Mouse (Mus musculus): ENCODE measurements around the gene Cmpk2. TPM values are rescaled to one million over a fixed set of nuclear protein-coding genes. Genes with fewer than 3 reads are reported as not detected.
A peak's percentile ranks its signal among the peaks of the same experiment; 100 is the strongest.
"Not testable (repeated sequence)": the region's sequence is repeated elsewhere in the genome, so short reads cannot be mapped to it uniquely, and the experiment has no call there.

The Cmpk2 gene
- polyA plus RNA-seq, 1 experiment from 2014 or later, result 9.1 TPM

GRCm38 (mm10) chr12:26454682-26455081, 14.3 kb upstream of the Cmpk2 start:
- no peak overlapping the region for H3K4me2 ChIP-seq (replicated peaks)
- H3K36me3 ChIP-seq, result no peaks in the 10 kb centered on the region

GRCm38 (mm10) chr12:26456028-26456698, 12.8 kb upstream of the Cmpk2 start, which contains the start of gene Rsad2:
Rsad2 (minus strand) TSS chr12:26456452.
- Histone ChIP-seq H3K27ac (no peak within 1 kb of the TSS), H3K9ac (no peak within 1 kb of the TSS), H3K4me3 (no peak within 1 kb of the TSS), H3K36me3 (no peaks in the 10 kb centered on the region), H3K4me2 (replicated peaks) (peak within 1 kb of the TSS; percentile 33), H3K9me3 (no peaks in the 10 kb centered on the region), H3K4me1 (peaks cover 9% of the 10 kb centered on the region; the same call in 1 of the 2 replicates), H3K27me3 (replicated peaks) (no peaks in the 10 kb centered on the region)
- peak; percentile 71 for ATAC-seq (ENCODE audit: low FRiP score, low read depth)
- WGBS, result 53% methylated on average over 13 of the region's 13 CpGs

More at GRCm38 (mm10) chr12:26454682-26455081, 14.3 kb upstream of the Cmpk2 start:
- WGBS, result 66% methylated on average over 5 of the region's 5 CpGs
- Histone ChIP-seq H3K4me3 (no peak overlapping the region), H3K9me3 (no peaks in the 10 kb centered on the region), H3K4me1 (peaks cover 9% of the 10 kb centered on the region; the same call in 1 of the 2 replicates), H3K27me3 (replicated peaks) (no peaks in the 10 kb centered on the region), H3K9ac (no peak overlapping the region), H3K27ac (no peak overlapping the region)
- no peak for ATAC-seq (ENCODE audit: low FRiP score, low read depth)

- no peak overlapping the region for H3K9ac ChIP-seq
- H3K4me3 ChIP-seq, result no peak overlapping the region
- ATAC-seq (ENCODE audit: low FRiP score, low read depth), result no peak
- no peak overlapping the region for H3K4me2 ChIP-seq (replicated peaks)
- H3K36me3 ChIP-seq, result no peaks in the 10 kb centered on the region
- no peaks in the 10 kb centered on the region for H3K9me3 ChIP-seq
- H3K4me1 ChIP-seq, result peaks cover 9% of the 10 kb centered on the region; the same call in 1 of the 2 replicates
- no peaks in the 10 kb centered on the region for H3K27me3 ChIP-seq (replicated peaks)
- H3K27ac ChIP-seq, result no peak overlapping the region
- WGBS, result 74% methylated on average over 2 of the region's 2 CpGs
Measured at GRCm38 (mm10) chr12:26460091-26460490, 8.9 kb upstream of the Cmpk2 start.

GRCm38 (mm10) chr12:26465600-26465999, 3.4 kb upstream of the Cmpk2 start:
- no peaks in the 10 kb centered on the region for H3K36me3 ChIP-seq
- ATAC-seq (ENCODE audit: low FRiP score, low read depth), result no peak
- peaks cover 17% of the 10 kb centered on the region for H3K4me1 ChIP-seq
- 62% methylated on average over 5 of the region's 5 CpGs for WGBS
- no peaks in the 10 kb centered on the region for H3K9me3 ChIP-seq
- no peak overlapping the region for H3K27ac ChIP-seq
- H3K4me3 ChIP-seq, result no peak overlapping the region
- no peaks in the 10 kb centered on the region for H3K27me3 ChIP-seq (replicated peaks)
- H3K9ac ChIP-seq, result no peak overlapping the region
- no peak overlapping the region for H3K4me2 ChIP-seq (replicated peaks)

- Histone ChIP-seq H3K4me2 (replicated peaks) (peak overlapping the region; percentile 98), H3K36me3 (no peaks in the 10 kb centered on the region), H3K27ac (0 out of 2 replicates have a peak overlapping the region, but pooled peaks have one; percentile 80), H3K9ac (peak overlapping the region; percentile 85), H3K4me1 (peaks cover 23% of the 10 kb centered on the region), H3K27me3 (replicated peaks) (no peaks in the 10 kb centered on the region), H3K9me3 (no peaks in the 10 kb centered on the region), H3K4me3 (peak overlapping the region; percentile 65)
- no peak for ATAC-seq (ENCODE audit: low FRiP score, low read depth)
- 30% methylated on average over 6 of the region's 6 CpGs for WGBS
Measured at GRCm38 (mm10) chr12:26470042-26470409, 1.0 kb downstream of the Cmpk2 start.

- Histone ChIP-seq H3K27me3 (replicated peaks) (no peaks in the 10 kb centered on the region), H3K4me2 (replicated peaks) (peak overlapping the region; percentile 98; the same call in 1 of the 2 replicates), H3K36me3 (no peaks in the 10 kb centered on the region), H3K4me1 (peaks cover 23% of the 10 kb centered on the region), H3K9me3 (no peaks in the 10 kb centered on the region), H3K4me3 (no peak overlapping the region), H3K27ac (no peak overlapping the region), H3K9ac (no peak overlapping the region)
- no peak for ATAC-seq (ENCODE audit: low FRiP score, low read depth)
- 68% methylated on average over 3 of the region's 3 CpGs for WGBS
Measured at GRCm38 (mm10) chr12:26471376-26471775, 2.4 kb downstream of the Cmpk2 start.

- Histone ChIP-seq H3K4me2 (replicated peaks) (no peak overlapping the region), H3K9me3 (no peaks in the 10 kb centered on the region), H3K4me1 (peaks cover 23% of the 10 kb centered on the region), H3K27ac (no peak overlapping the region), H3K36me3 (no peaks in the 10 kb centered on the region), H3K4me3 (no peak overlapping the region), H3K27me3 (replicated peaks) (no peaks in the 10 kb centered on the region), H3K9ac (no peak overlapping the region)
- ATAC-seq (ENCODE audit: low FRiP score, low read depth), result no peak
- 88% methylated on average over 3 of the region's 3 CpGs for WGBS
Measured at GRCm38 (mm10) chr12:26472770-26473481, 3.9 kb downstream of the Cmpk2 start.

- Histone ChIP-seq H3K4me2 (replicated peaks) (no peak overlapping the region), H3K27ac (no peak overlapping the region), H3K9ac (no peak overlapping the region), H3K4me3 (no peak overlapping the region), H3K36me3 (no peaks in the 10 kb centered on the region), H3K9me3 (no peaks in the 10 kb centered on the region), H3K4me1 (peaks cover 22% of the 10 kb centered on the region), H3K27me3 (replicated peaks) (no peaks in the 10 kb centered on the region)
- 85% methylated on average over 6 of the region's 6 CpGs for WGBS
- no peak for ATAC-seq (ENCODE audit: low FRiP score, low read depth)
Measured at GRCm38 (mm10) chr12:26473746-26474145, 4.7 kb downstream of the Cmpk2 start.

- Histone ChIP-seq H3K9me3 (no peaks in the 10 kb centered on the region), H3K4me1 (no peaks in the 10 kb centered on the region), H3K4me3 (no peak overlapping the region), H3K27ac (no peak overlapping the region), H3K36me3 (no peaks in the 10 kb centered on the region), H3K9ac (no peak overlapping the region), H3K4me2 (replicated peaks) (no peak overlapping the region), H3K27me3 (replicated peaks) (no peaks in the 10 kb centered on the region)
- no peak for ATAC-seq (ENCODE audit: low FRiP score, low read depth)
- WGBS, result 76% methylated on average over 5 of the region's 5 CpGs
Measured at GRCm38 (mm10) chr12:26477198-26477597, 8.2 kb downstream of the Cmpk2 start.

- no peaks in the 10 kb centered on the region for H3K9me3 ChIP-seq
- no peak overlapping the region for H3K4me3 ChIP-seq
- H3K27ac ChIP-seq, result no peak overlapping the region
- 90% methylated on average over 18 of the region's 18 CpGs for WGBS
- no peaks in the 10 kb centered on the region for H3K4me1 ChIP-seq
- no peak overlapping the region for H3K4me2 ChIP-seq (replicated peaks)
- H3K36me3 ChIP-seq, result no peaks in the 10 kb centered on the region
- no peaks in the 10 kb centered on the region for H3K27me3 ChIP-seq (replicated peaks)
- ATAC-seq (ENCODE audit: low FRiP score, low read depth), result no peak
- no peak overlapping the region for H3K9ac ChIP-seq
Measured at GRCm38 (mm10) chr12:26478196-26479004, 9.4 kb downstream of the Cmpk2 start.

- not testable (repeated sequence) for H3K9ac ChIP-seq; H3K36me3 ChIP-seq; H3K9me3 ChIP-seq; H3K4me3 ChIP-seq; H3K4me2 ChIP-seq (replicated peaks); H3K4me1 ChIP-seq; H3K27ac ChIP-seq; ATAC-seq (ENCODE audit: low FRiP score, low read depth)
- 0 out of 2 replicates have a peak, but pooled peaks cover 11% of the 10 kb centered on the region for H3K27me3 ChIP-seq (replicated peaks)
- 92% methylated on average over 12 of the region's 12 CpGs for WGBS
Measured at GRCm38 (mm10) chr12:26485738-26486580, 17.0 kb downstream of the Cmpk2 start.

Measured in neural tube, embryonic 12.5 days (tissue).